Mouse (Mus musculus): ENCODE measurements at regions not wholly inside any gene's neighbourhood (a gene's known extent, or its start where the extent isn't known, plus 50 kb on each side); places are given as distances from the start of the nearest gene placed in this dataset.
"Not testable (repeated sequence)": the region's sequence is repeated elsewhere in the genome, so short reads cannot be mapped to it uniquely, and the experiment has no call there.

DNA sequence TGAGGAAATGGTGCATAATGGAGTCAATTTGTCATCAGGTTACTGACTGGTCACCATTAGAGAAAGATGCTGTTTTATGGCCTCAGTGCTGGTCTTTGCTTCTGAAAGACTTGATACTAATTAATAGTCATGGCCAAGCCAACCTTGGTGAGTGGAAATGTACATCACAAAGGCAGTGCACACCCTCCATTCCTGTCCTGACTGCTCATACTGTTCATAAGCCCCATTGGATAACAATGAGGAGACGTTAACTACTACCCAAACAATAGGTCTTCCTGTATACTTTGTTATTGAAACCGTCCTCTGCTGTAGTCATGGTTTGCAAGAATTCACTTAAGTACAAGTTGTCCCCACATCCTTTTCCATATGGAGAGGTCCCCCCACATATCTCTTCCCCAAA lies 605.8 kb upstream of the Slc35b3 start:
- DNase-seq: no peak

DNA sequence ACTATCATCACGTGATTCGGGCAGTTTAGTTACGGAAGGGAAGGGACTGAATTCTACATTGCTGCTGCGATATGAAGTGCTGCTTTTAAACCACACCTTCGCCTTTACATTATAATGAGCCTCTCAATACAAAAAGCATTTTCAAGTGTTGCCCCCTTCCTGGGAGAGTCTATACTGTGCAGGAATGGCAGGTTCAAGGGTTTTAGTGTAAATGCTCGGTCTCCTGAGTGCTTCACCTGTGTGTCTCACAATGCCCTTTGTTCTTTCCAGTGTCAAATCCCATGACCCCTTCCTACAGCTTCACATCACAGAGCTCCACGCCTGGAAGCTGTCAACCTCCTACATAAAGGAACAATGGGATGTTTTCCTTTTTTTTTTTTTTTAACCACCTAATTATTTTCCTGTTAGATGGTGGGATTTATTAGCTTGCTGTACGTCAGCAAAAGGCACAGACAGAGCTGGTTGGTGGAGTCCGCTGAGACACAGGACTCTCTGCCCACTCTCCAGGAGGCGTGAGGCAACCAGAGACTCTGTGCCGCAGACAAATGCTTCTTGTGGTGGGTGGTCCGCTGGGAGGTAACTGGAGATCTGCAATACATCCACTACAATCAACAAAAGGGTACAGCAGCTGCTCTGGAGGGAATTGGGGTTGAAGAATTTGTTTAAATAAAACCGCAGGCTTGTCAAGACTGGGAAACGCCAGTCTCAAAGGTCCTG lies 577.2 kb upstream of the Slc35b3 start:
- DNase-seq: no peak

DNA sequence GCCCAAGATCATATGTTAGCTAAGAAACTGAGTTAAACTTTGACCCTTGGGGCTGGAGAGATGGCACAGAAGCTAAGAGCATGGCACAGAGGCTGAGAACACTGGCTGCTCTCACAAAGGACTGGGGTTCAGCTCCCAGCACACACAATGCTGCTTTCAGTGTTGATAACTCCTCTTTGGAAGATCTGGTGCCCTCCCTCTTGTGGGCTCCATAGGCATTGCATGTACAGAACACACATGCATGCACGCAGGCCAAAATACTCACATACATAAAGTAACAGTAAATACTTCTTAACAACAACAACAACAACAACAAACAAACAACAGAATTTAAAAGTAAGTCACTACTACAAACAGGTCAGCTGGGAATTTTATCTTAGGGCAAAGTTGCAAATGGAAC lies 565.8 kb upstream of the Slc35b3 start:
- DNase-seq: no peak

- DNase-seq: no peak
Measured at GRCm38 (mm10) chr13:39523856-39524301, 563.2 kb upstream of the Slc35b3 start.

DNA sequence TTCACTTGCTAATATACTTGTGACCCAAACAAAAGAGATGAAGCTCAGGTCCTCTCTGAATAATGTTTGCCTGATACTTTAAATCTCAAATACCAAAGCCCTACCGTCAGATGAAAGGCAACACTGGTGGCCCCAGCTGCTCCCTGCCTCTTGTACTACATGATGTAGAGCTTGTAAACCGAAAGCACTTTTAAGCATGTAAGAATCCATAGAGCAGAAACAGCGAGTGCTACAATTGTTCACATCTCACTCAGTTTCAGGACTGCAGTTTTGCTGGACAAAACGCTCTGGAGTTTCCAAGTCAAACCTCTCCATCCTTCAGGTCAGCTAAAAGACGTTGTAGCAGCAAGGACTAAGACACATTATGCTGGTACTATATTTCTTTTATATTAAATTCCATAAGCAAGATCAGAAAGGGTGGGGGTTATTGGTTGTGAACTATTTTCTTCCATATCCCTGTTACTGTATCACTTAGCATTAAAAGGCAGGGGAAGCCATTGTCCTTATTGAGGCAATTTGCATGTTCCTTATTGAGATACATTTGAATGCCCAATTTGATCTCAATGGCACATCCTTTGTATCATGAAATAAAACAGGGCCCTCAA lies 562.7 kb upstream of the Slc35b3 start:
- no peak for DNase-seq

DNA sequence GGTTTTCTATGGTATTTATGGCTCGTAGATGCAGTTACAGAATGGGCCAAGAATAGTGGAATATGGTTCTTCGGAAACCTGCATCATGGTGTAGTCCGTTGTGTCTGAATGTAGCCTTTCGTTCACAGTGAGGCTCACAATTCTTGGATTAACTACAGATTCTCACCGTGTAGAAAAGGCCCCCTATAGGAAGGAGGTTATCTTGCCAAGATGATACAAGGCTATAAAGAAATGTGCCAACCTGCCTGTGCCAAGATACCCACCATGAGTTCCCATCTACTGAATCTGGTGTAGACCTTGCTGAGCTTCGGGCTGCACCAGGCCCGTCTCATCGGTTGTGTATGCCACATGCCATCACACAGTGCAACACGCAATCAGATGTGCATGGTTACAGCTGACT lies 560.2 kb upstream of the Slc35b3 start:
- DNase-seq: no peak

GRCm38 (mm10) chr13:39516106-39516505 lies 555.4 kb upstream of the Slc35b3 start:
- no peak for DNase-seq

DNA sequence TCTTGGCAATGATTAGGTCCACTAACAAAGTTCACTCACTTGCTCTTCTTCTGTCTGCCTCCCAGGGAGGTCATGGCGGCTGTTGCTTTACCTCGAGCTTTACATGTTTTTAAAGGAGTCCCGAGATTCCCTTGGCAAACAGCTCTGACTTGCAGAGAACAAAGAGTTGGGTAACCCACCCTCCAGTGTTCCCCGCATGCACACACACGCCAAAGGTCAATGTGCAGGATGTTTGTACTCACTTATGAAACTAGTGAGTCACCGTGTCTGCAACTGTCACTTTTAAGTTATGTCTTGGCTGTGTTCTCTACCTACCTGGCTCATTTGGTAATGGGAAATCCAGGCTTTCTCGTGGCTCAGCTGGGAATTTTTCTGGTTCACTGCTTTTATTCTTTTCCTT lies 529.1 kb upstream of the Slc35b3 start:
- DNase-seq: no peak

DNA sequence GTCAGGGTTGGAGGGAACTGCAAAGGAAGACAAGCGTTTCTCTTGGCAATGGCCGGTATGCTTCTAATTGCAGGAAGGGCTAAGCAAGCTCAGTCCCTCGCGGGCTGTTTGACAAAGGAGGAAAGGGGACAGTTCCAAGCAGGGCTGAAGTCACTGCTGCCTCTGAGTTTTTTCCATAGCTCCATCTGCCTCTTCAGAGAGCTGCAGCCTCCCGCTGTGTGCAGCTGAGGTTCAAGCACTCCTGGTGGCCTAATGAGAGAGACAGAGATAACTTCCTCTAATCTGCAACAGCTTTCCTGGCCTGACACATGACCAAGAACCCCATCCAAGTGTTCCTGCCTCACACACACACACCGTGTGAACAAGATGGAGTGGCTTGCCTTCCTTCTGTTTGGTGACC lies 511.9 kb upstream of the Slc35b3 start:
- DNase-seq: peak; percentile 3 to 5

DNA sequence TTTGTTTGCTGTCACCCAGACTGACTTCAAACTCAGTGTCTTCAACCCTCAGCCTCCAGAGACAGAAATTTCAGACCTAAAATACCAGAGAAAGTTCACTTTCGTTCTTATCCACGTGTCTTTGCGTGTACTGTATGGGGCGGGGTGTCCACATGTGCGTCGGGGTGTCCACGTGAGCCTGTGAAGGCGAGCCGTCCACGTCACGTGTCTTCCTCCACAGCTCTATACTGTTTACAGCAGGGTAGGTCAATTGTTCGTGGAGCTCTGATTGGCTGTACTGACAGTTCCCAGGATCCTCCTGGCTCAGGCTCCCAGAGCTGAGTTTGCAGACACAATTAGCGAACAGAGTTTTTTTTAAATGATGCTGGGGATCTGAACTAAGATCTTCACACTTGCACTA lies 481.1 kb upstream of the Slc35b3 start:
- DNase-seq: no peak

- DNase-seq: peak; percentile 75 to 81
Measured at GRCm38 (mm10) chr13:39440907-39441306, 480.2 kb upstream of the Slc35b3 start.

GRCm38 (mm10) chr13:39440336-39440735 lies 479.7 kb upstream of the Slc35b3 start:
- DNase-seq: no peak

DNA sequence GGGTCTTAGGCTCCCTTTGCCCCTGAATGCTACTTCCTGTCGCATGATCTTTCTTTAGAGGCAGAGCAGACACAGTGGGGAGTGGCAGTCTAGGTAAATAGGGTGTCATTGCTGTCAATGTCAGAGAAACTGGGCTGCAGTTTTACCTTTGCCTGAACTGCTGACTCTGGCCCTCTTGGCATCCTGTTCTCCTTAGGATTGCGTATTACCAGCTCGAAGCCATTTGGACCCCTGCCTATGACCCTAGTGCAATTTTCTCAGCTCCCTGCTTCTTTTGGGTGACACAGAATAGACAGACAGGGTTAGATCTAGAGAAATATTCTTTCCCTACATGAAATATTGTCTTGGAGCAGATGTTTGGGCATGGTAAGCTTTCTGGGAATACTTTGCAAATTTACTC lies 467.3 kb upstream of the Slc35b3 start:
- no peak for DNase-seq

- DNase-seq: no peak
Measured at GRCm38 (mm10) chr13:39425944-39426343, 465.3 kb upstream of the Slc35b3 start.

GRCm38 (mm10) chr13:39418127-39418526 lies 457.5 kb upstream of the Slc35b3 start:
- DNase-seq: no peak

- no peak for DNase-seq
Measured at GRCm38 (mm10) chr13:39411471-39412251, 451.0 kb upstream of the Slc35b3 start.

DNA sequence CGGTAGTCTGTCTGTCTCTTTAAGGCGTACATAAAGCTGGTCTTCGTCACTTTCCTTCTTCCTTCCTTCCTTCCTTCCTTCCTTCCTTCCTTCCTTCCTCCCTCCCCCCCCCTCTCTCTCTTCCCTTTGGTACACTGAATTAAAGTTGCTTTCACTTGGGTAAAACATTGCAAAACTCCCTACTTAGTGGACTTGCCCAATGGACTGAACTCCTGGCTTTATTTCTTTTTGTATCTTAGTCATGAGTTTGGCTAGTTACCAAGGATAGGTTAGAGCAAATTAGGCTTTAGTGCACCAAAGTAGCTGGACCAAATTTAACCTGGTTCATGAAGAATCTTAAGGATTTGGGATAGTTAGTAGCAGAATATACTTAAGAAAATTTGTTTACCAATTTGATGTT lies 431.9 kb upstream of the Slc35b3 start:
- no peak for DNase-seq

- DNase-seq: not testable (repeated sequence)
Measured at GRCm38 (mm10) chr13:39392151-39392550, 431.5 kb upstream of the Slc35b3 start.

- DNase-seq: no peak
Measured at GRCm38 (mm10) chr13:39376677-39377076, 416.0 kb upstream of the Slc35b3 start.

GRCm38 (mm10) chr13:39376269-39376668 lies 415.6 kb upstream of the Slc35b3 start:
- no peak for DNase-seq

DNA sequence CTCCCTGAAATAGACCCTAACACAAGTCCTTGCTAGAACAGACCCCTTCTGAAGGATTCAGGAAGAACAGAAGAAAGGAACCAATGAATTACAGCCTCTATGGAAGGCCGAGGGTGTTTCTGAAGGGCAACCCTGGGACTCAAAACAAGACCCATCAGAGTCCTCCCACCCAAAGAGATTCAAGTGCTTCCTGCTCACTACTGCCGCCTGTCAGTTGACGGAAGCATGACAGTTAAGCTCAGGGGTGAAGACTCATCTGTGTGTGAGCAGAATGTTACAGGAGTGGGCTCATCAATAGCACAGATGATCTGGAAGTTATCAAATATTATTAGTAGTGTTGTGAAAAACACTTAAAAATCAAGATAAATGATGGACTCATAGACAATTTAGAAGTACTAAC lies 411.9 kb upstream of the Slc35b3 start:
- DNase-seq: no peak

- no peak for DNase-seq
Measured at GRCm38 (mm10) chr13:39363637-39364036, 403.0 kb upstream of the Slc35b3 start.

- no peak for DNase-seq
Measured at GRCm38 (mm10) chr13:39362536-39362935, 401.9 kb upstream of the Slc35b3 start.

DNA sequence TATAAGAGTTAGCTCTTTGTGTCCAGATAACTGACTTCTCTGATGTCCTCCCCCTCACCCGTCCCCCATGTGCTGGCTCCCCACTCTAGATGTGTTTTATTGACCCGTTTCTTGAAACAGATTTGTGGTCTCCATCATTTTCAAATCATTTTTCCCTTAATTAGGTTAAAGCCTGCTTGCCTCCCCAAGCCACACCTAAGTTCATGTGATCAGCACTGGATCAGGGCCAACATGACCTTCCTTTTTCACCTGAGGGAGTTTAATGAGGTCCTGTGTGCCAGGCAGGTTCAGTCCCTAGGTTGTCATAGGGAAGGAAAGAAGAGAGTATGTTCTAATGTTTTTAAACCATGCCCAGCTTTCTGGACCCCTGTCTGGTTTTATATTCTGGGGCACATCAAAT lies 390.9 kb upstream of the Slc35b3 start:
- peak; percentile 27 to 57 for DNase-seq
